ENCODE assay signal across 20 mouse cellular contexts in genomic region chr14:76651096-76651495, GRCm38 (mm10).
DNase-seq lines count a peak whose midpoint lies in the region; ATAC-seq and TF ChIP-seq lines count a peak whose summit lies in the region.
"Had no signal": no experiment of that assay in that cellular context is flagged by ENCODE, and none has a peak within 500 bp of the region (broad histone marks: within the 10 kb centered on the region; RNA-seq: fewer than 3 reads in every experiment).

No protein-coding gene starts in this region.

- intact Hi-C loops in left cerebral cortex, postnatal 4 days (cut with DNase I) = no loop called here
- intact Hi-C loops in left cerebral cortex, postnatal 36 days (cut with DNase I) = loop anchor here (5.0 to 10.0 kb wide), 2 partner anchors 94 to 114 kb away; partner anchors contain the start of gene Serp2

- H3K36me3 ChIP-seq in stomach, postnatal 0 days (ENCODE audit: control insufficient read depth, insufficient read depth, low read length) = no peaks in the 10 kb centered on the region
- H3K36me3 ChIP-seq: embryonic facial prominence, embryonic 10.5 days; heart, embryonic 12.5 days; hindbrain, embryonic 10.5 days had no signal

- no peak overlapping the region for H3K4me3 ChIP-seq in stomach, postnatal 0 days (ENCODE audit: low read depth, low read length)
- H3K4me3 ChIP-seq: embryonic facial prominence, embryonic 10.5 days; forebrain, embryonic 13.5 days; heart, embryonic 12.5 days; hindbrain, embryonic 10.5 days had no signal

- H3K4me1 ChIP-seq in stomach, postnatal 0 days (replicated peaks; ENCODE audit: control insufficient read depth, insufficient read depth) = no peaks in the 10 kb centered on the region

- no peak overlapping the region for H3K4me2 ChIP-seq in stomach, postnatal 0 days (replicated peaks; ENCODE audit: low read depth)
- H3K4me2 ChIP-seq: forebrain, embryonic 13.5 days; heart, embryonic 12.5 days; hindbrain, embryonic 14.5 days had no signal

- DNase-seq in left cerebral cortex, adult 11 months (ENCODE audit: low spot score) = peak; percentile 36
- DNase-seq in left cerebral cortex, postnatal 4 days = no peak
- DNase-seq in right cerebral cortex, postnatal 25 days = peak; percentile 20
- no peak for DNase-seq in right cerebral cortex, postnatal 14 days
- peak; percentile 38 to 47 for DNase-seq in left cerebral cortex, postnatal 36 days (ENCODE audit: low spot score in 2 of 2)
- DNase-seq in stomach, postnatal 0 days (ENCODE audit: low spot score) = no peak
- DNase-seq in adrenal gland, postnatal 4 days (ENCODE audit: low spot score in 2 of 2) = no peak
- DNase-seq: adrenal gland, postnatal 14 days; cerebellum, adult 2 months; cerebellum, postnatal 10 days; forebrain, postnatal 0 days; gastrocnemius, postnatal 25 days had no signal

- no peak for TF ChIP-seq EP300 in stomach, postnatal 0 days (optimal IDR thresholded peaks at IDR 0.05)

- no peaks in the 10 kb centered on the region for H3K27me3 ChIP-seq in stomach, postnatal 0 days (ENCODE audit: control insufficient read depth, insufficient read depth, low read length)
- H3K27me3 ChIP-seq: CH12.LX; forebrain, embryonic 13.5 days; heart, embryonic 12.5 days; Patski had no signal

- no peak for ATAC-seq in stomach, postnatal 0 days (ENCODE audit: low FRiP score, low TSS enrichment)
- ATAC-seq: activated CD4-positive, CD25-positive, alpha-beta regulatory T cell, adult 4 months; forebrain, embryonic 13.5 days; forebrain, postnatal 0 days; Patski had no signal

- H3K9ac ChIP-seq in stomach, postnatal 0 days (ENCODE audit: low read length) = no peak overlapping the region
- H3K9ac ChIP-seq: forebrain, embryonic 13.5 days; forebrain, postnatal 0 days; heart, embryonic 12.5 days; hindbrain, embryonic 14.5 days had no signal

- no peak for TF ChIP-seq CTCF in stomach, postnatal 0 days (IDR thresholded peaks at IDR 0.05; ENCODE audit: low read depth)

- WGBS in stomach, postnatal 0 days = 90% methylated on average over 8 of the region's 8 CpGs

- H3K27ac ChIP-seq in stomach, postnatal 0 days (replicated peaks) = no peak overlapping the region
- H3K27ac ChIP-seq: embryonic facial prominence, embryonic 10.5 days; forebrain, embryonic 13.5 days; hindbrain, embryonic 10.5 days; hindbrain, embryonic 14.5 days had no signal

- H3K9me3 ChIP-seq in stomach, postnatal 0 days (ENCODE audit: control insufficient read depth, low read length) = no peaks in the 10 kb centered on the region
- H3K9me3 ChIP-seq: embryonic facial prominence, embryonic 10.5 days; forebrain, embryonic 13.5 days; hindbrain, embryonic 10.5 days had no signal

Comparison
In these comparisons a context has a peak if more than half of its experiments do, and no peak if none do; other contexts are left out.
1. DNase-seq: peak in left cerebral cortex, adult 11 months (single experiment), right cerebral cortex, postnatal 25 days (single experiment) and left cerebral cortex, postnatal 36 days (2 of 2); none in left cerebral cortex, postnatal 4 days (single experiment), right cerebral cortex, postnatal 14 days (single experiment), stomach, postnatal 0 days (single experiment) and adrenal gland, postnatal 4 days (0 of 2).